Mouse (Mus musculus) CH12.LX (cell line): Measurements from ENCODE around the gene Klf9. TPM values are rescaled to one million over a fixed set of nuclear protein-coding genes. Genes with fewer than 3 reads are reported as not detected.

Experiments used
- DNase-seq: peaks from one replicate; pipeline ENCODE4 v3.0.0-alpha.2; 2013; ENCODE audit errors: extremely low read depth
- H3K27ac ChIP-seq: 2 replicates; pipeline ENCODE4 v1.5.1; 2012; ENCODE audit warnings: low read depth, mild to moderate bottlenecking, control low read depth, moderate library complexity; ENCODE audit not compliant: insufficient read depth
- H3K27me3 ChIP-seq: replicated peaks from 2 replicates; pipeline ENCODE3; 2012; ENCODE audit warnings: inconsistent platforms
- H3K36me3 ChIP-seq, 2 experiments: replicated peaks in 1 of 2; 2 replicates each; pipeline versions ENCODE3 to v1.6.1; 2012; ENCODE audit warnings: inconsistent platforms in 1 of 2, low read length in 1 of 2, mild to moderate bottlenecking in 1 of 2, mixed read lengths in 1 of 2, moderate library complexity in 1 of 2; ENCODE audit not compliant: control insufficient read depth in 1 of 2, insufficient read depth in 1 of 2
- H3K4me1 ChIP-seq, 2 experiments: 2 replicates each; pipeline ENCODE4 v1.6.1; 2012; ENCODE audit warnings: inconsistent platforms in 1 of 2, moderate library complexity in 1 of 2; ENCODE audit not compliant: insufficient read depth in 2 of 2, control insufficient read depth in 1 of 2
- H3K4me2 ChIP-seq: 2 replicates; pipeline ENCODE4 v1.6.1; 2012; ENCODE audit warnings: low read depth, mild to moderate bottlenecking, control low read depth; ENCODE audit not compliant: poor library complexity, insufficient read depth, severe bottlenecking
- H3K4me3 ChIP-seq, 3 experiments: fragments of 150-350 bp in 1 of 3; sonication (generic) in 1 of 3; replicated peaks in 1 of 3; 2 replicates each; pipeline versions ENCODE3 to v1.5.1; 2011 to 2012; ENCODE audit warnings: low read depth in 2 of 3, low read length in 2 of 3, mild to moderate bottlenecking in 2 of 3, moderate library complexity in 2 of 3, control low read depth in 1 of 3, improper control_type of control experiment in 1 of 3, inconsistent platforms in 1 of 3, mixed read lengths in 1 of 3; ENCODE audit not compliant: poor library complexity in 1 of 3
- H3K79me2 ChIP-seq: replicated peaks from 2 replicates; pipeline ENCODE4 v1.6.1; 2012; ENCODE audit warnings: mild to moderate bottlenecking, moderate library complexity; ENCODE audit not compliant: control insufficient read depth, poor library complexity, insufficient read depth, severe bottlenecking; ENCODE audit errors: extremely low read depth
- H3K9ac ChIP-seq: 2 replicates; pipeline ENCODE4 v1.6.1; 2012; ENCODE audit warnings: low read depth, mild to moderate bottlenecking, control low read depth, moderate library complexity; ENCODE audit not compliant: insufficient read depth
- H3K9me3 ChIP-seq: replicated peaks from 2 replicates; pipeline ENCODE3; 2012; ENCODE audit warnings: low read length, inconsistent platforms, mixed read lengths
- BHLHE40 ChIP-seq: IDR thresholded peaks from 2 replicates; pipeline ENCODE4 v1.6.1; 2011; ENCODE audit warnings: mild to moderate bottlenecking, low read depth, low read length, improper control_type of control experiment
- CHD1 ChIP-seq: IDR thresholded peaks from 2 replicates; pipeline ENCODE4 v1.6.1; 2012; ENCODE audit warnings: low read depth, low read length, improper control_type of control experiment, inconsistent platforms
- CHD2 ChIP-seq: IDR thresholded peaks from 2 replicates; pipeline ENCODE4 v1.6.1; 2011; ENCODE audit warnings: low read length, improper control_type of control experiment
- HCFC1 ChIP-seq: IDR thresholded peaks from 2 replicates; pipeline ENCODE4 v1.6.1; 2012; ENCODE audit warnings: low read depth, mild to moderate bottlenecking, inconsistent platforms, low read length, improper control_type of control experiment
- IRF4 ChIP-seq: IDR thresholded peaks from 2 replicates; pipeline ENCODE4 v1.6.1; 2014; ENCODE audit warnings: low read depth, mild to moderate bottlenecking, inconsistent platforms, low read length, improper control_type of control experiment
- KAT2A ChIP-seq: IDR thresholded peaks from 2 replicates; pipeline ENCODE4 v1.6.1; 2012; ENCODE audit warnings: low read length, improper control_type of control experiment, inconsistent platforms; ENCODE audit not compliant: insufficient replicate concordance
- MYC ChIP-seq: IDR thresholded peaks from 2 replicates; pipeline ENCODE4 v1.6.1; 2011; ENCODE audit warnings: low read depth, mild to moderate bottlenecking, improper control_type of control experiment, low read length
- NRF1 ChIP-seq: IDR thresholded peaks from 2 replicates; pipeline ENCODE4 v1.6.1; 2014; ENCODE audit warnings: low read depth, mild to moderate bottlenecking, inconsistent platforms, low read length, improper control_type of control experiment, moderate library complexity
- POLR2A ChIP-seq: IDR thresholded peaks from 2 replicates; pipeline ENCODE4 v1.6.1; 2011; ENCODE audit warnings: low read depth, mild to moderate bottlenecking, improper control_type of control experiment, low read length
- TBP ChIP-seq: conservative IDR thresholded peaks from 2 replicates; pipeline ENCODE4 v1.6.1; 2011; ENCODE audit warnings: low read depth, low read length, improper control_type of control experiment
- UBTF ChIP-seq: IDR thresholded peaks from 2 replicates; pipeline ENCODE4 v1.6.1; 2012; ENCODE audit warnings: low read depth, mild to moderate bottlenecking, inconsistent platforms, low read length, improper control_type of control experiment, moderate library complexity
- USF2 ChIP-seq: conservative IDR thresholded peaks from 2 replicates; pipeline ENCODE4 v1.6.1; 2011; ENCODE audit warnings: low read depth, low read length, improper control_type of control experiment
- dilution Hi-C: fragments of 300-500 bp; cut with MboI; formaldehyde crosslinking; loops from 2 replicates; pipeline ENCODE4 v1.14.3; 2020; ENCODE audit warnings: low sequenced_read_pairs; ENCODE audit not compliant: extremely low pct_unique_long_range_greater_than_20kb, extremely low pct_ligation_motif_present
- in situ Hi-C: fragments of 300-500 bp; cut with MboI; formaldehyde crosslinking; loops from 3 replicates; pipeline ENCODE4 v1.14.3; 2019; ENCODE audit warnings: low sequenced_read_pairs, low pct_ligation_motif_present, low pct_unique_long_range_greater_than_20kb, mixed read lengths
- polyA plus RNA-seq: library from polyadenylated mRNA; unstranded; fragments of >175 nt; gene quantifications from 2 replicates; pipeline ENCODE4 v1.2.1, GENCODE M21; 2012; ENCODE audit warnings: low read depth; ENCODE audit not compliant: insufficient read length
- total RNA-seq, 2 experiments: library from RNA; depleted of rRNA; stranded (reverse); fragments of 300-350 nt in 1 of 2; fragments of >200 nt in 1 of 2; gene quantifications; 2 replicates each; pipeline ENCODE4 v1.2.3; 2012 to 2014

Klf9 gene
- total and polyA plus RNA-seq, 3 experiments, result not detected

GRCm38 (mm10) chr19:23151651-23152070, 10.6 kb downstream of the Klf9 start (continued):
- TF ChIP-seq NRF1 (no peak), MYC (peak; percentile 67; the same call in 1 of the 2 replicates), HCFC1 (peak; percentile 36; the same call in 1 of the 2 replicates)

DNA sequence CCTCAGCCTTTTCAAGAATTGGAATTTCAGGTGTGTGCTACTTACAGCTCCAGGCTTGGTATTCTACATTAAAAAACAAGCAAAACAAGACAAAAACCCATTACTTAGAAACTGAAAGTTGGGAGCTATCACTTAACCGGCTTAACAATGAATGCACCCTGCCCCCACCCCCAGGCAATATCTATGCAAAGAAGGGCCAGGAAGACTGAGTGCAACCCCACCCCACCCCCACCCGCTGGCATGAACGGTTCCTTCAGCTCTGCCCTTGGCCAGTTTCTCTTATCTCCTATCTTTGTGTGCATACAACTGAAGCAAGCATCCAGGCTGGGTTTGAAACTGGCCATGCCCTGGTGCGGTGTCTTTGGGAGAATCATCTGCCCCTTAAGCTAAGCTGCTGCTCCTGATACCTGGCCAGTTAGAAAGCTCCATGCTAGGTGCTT, 11.2 kb downstream of the Klf9 start:
- H3K36me3 ChIP-seq, result no peaks in the 10 kb centered on the region
- TF ChIP-seq POLR2A, result no peak
- TF ChIP-seq CHD1, result no peak
- peak; percentile 69 for TF ChIP-seq CHD2
- no peak for TF ChIP-seq IRF4
- no peak for TF ChIP-seq USF2
- no peak for TF ChIP-seq NRF1
- TF ChIP-seq, all 38 proteins: peak for 1
- peaks cover 5 to 30% of the 10 kb centered on the region in 2 experiments for H3K4me1 ChIP-seq
- no peaks in the 10 kb centered on the region for H3K79me2 ChIP-seq
- peak overlapping the region; percentile 16 to 50 (median 28) for H3K4me3 ChIP-seq
- H3K4me2 ChIP-seq, result peak overlapping the region; percentile 80
- in situ Hi-C loops, result loop anchor here (10.0 kb wide), 1 partner anchor 237 kb away; no protein-coding TSS in a partner anchor
- peak overlapping the region; percentile 13; the same call in 1 of the 2 replicates for H3K9ac ChIP-seq
- dilution Hi-C loops, result no loop called here
- H3K27me3 ChIP-seq, result no peaks in the 10 kb centered on the region
- peak; percentile 49 for DNase-seq
- no peaks in the 10 kb centered on the region for H3K9me3 ChIP-seq
- H3K27ac ChIP-seq, result no peak overlapping the region

DNA sequence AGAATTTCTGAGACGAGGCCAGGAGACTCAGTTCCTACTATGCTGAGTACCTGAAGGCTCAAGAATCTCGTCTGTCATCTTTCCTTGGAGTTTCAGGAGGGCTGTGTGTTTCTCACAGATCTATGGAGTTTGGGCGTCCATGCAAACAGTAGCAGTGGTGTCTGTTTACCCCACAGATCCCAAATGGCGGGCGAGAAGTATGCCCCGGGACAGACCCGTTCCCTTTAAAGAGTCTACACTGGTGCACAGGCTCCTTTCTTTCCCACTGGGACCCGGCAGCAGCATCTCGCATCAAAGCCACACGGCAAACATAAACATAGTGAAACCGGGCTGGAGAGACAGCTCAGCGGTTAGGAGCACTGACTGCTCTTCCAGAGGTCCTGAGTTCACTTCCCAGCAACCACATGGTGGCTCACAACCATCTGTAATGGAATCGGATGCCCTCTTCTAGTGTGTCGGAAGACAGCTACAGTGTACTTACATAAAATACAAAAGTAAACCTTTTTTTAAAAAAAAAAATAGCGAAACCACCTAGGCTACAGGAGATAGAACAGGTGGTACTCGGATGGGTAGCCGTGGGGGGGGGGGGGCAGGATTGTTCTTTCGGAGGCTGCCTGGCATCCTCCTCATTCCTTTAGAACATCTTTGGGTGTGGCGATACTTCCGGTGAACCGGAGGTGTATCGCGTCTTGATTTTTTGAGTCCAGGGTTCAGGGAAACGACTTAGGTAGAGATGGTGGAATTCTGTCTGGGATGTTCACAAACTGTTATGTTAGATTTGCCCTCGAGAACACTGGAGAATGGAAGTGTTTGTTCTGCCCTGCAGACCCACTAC, 12.0 kb downstream of the Klf9 start:
- Histone ChIP-seq H3K36me3 (no peaks in the 10 kb centered on the region), H3K4me1 (peaks cover 5 to 30% of the 10 kb centered on the region in 2 experiments)
- TF ChIP-seq NRF1, result no peak
- TF ChIP-seq UBTF, result no peak
- no peak for TF ChIP-seq POLR2A
- no peak for TF ChIP-seq USF2
- no peak for TF ChIP-seq MYC
- no peak for TF ChIP-seq TBP
- TF ChIP-seq BHLHE40, result no peak
- TF ChIP-seq KAT2A, result no peak
- TF ChIP-seq, all 38 proteins: peak for 0
- no peak overlapping the region for H3K27ac ChIP-seq
- H3K4me3 ChIP-seq, result no peak overlapping the region
- H3K27me3 ChIP-seq, result no peaks in the 10 kb centered on the region
- dilution Hi-C loops, result no loop called here
- H3K9me3 ChIP-seq, result no peaks in the 10 kb centered on the region
- no peak for DNase-seq
- in situ Hi-C loops, result loop anchor here (10.0 kb wide), 1 partner anchor 238 kb away; no protein-coding TSS in a partner anchor
- no peak overlapping the region for H3K9ac ChIP-seq
- no peaks in the 10 kb centered on the region for H3K79me2 ChIP-seq
- H3K4me2 ChIP-seq, result no peak overlapping the region
